ENCODE assay signal across 9 mouse cellular contexts in genomic region chr10:82631133-82631532, GRCm38 (mm10). TPM values are rescaled to one million over a fixed set of nuclear protein-coding genes. Genes with fewer than 3 reads are reported as not detected.
DNase-seq lines count a peak whose midpoint lies in the region; ATAC-seq and TF ChIP-seq lines count a peak whose summit lies in the region.
"Had no signal": no experiment of that assay in that cellular context is flagged by ENCODE, and none has a peak within 500 bp of the region (broad histone marks: within the 10 kb centered on the region; RNA-seq: fewer than 3 reads in every experiment).

No protein-coding gene starts in this region.

- peaks cover 9% of the 10 kb centered on the region for H3K4me1 ChIP-seq in stomach, embryonic 14.5 days (ENCODE audit: control insufficient read depth, insufficient read depth, low read length)
- peaks cover 2% of the 10 kb centered on the region for H3K4me1 ChIP-seq in stomach, postnatal 0 days (replicated peaks; ENCODE audit: control insufficient read depth, insufficient read depth)
- peaks cover 8% of the 10 kb centered on the region for H3K4me1 ChIP-seq in forebrain, embryonic 11.5 days (replicated peaks; ENCODE audit: control insufficient read depth, insufficient read depth, low read length)
- peaks cover 13% of the 10 kb centered on the region for H3K4me1 ChIP-seq in limb, embryonic 14.5 days (ENCODE audit: control insufficient read depth, insufficient read depth, low read length)
- H3K4me1 ChIP-seq in stomach, embryonic 16.5 days (ENCODE audit: control insufficient read depth, insufficient read depth, low read length), result peaks cover 9% of the 10 kb centered on the region

- TF ChIP-seq EP300 in stomach, postnatal 0 days (optimal IDR thresholded peaks at IDR 0.05), result no peak

- 0 out of 2 replicates have a peak, but pooled peaks cover 3% of the 10 kb centered on the region for H3K9me3 ChIP-seq in stomach, embryonic 14.5 days (ENCODE audit: control insufficient read depth, low read depth, low read length)
- no peaks in the 10 kb centered on the region for H3K9me3 ChIP-seq in stomach, postnatal 0 days (ENCODE audit: control insufficient read depth, low read length)
- no peaks in the 10 kb centered on the region for H3K9me3 ChIP-seq in forebrain, embryonic 11.5 days (ENCODE audit: control insufficient read depth, low read length)
- no peaks in the 10 kb centered on the region for H3K9me3 ChIP-seq in limb, embryonic 14.5 days (ENCODE audit: control insufficient read depth, low read length)
- H3K9me3 ChIP-seq in stomach, embryonic 16.5 days (replicated peaks; ENCODE audit: control insufficient read depth, low read length), result no peaks in the 10 kb centered on the region

- peak overlapping the region; percentile 71; the same call in 1 of the 2 replicates for H3K4me3 ChIP-seq in stomach, embryonic 14.5 days (ENCODE audit: low read depth, low read length)
- H3K4me3 ChIP-seq in stomach, postnatal 0 days (ENCODE audit: low read depth, low read length), result no peak overlapping the region
- H3K4me3 ChIP-seq in forebrain, embryonic 11.5 days (ENCODE audit: low read depth, low read length), result peak overlapping the region; percentile 86
- peak overlapping the region; percentile 70 for H3K4me3 ChIP-seq in limb, embryonic 14.5 days (replicated peaks; ENCODE audit: low read length)
- peak overlapping the region; percentile 90; the same call in 1 of the 2 replicates for H3K4me3 ChIP-seq in stomach, embryonic 16.5 days (replicated peaks; ENCODE audit: low read length)

- TF ChIP-seq CTCF in stomach, postnatal 0 days (IDR thresholded peaks at IDR 0.05; ENCODE audit: low read depth), result no peak

- no peak overlapping the region for H3K9ac ChIP-seq in stomach, embryonic 14.5 days (replicated peaks; ENCODE audit: low read depth, low read length)
- H3K9ac ChIP-seq in stomach, postnatal 0 days (ENCODE audit: low read length), result no peak overlapping the region
- H3K9ac ChIP-seq in forebrain, embryonic 11.5 days (ENCODE audit: low read length), result peak overlapping the region; percentile 41; the same call in 1 of the 2 replicates
- H3K9ac ChIP-seq in limb, embryonic 14.5 days (ENCODE audit: low read depth, low read length, severe bottlenecking), result peak overlapping the region; percentile 76; the same call in 1 of the 2 replicates
- peak overlapping the region; percentile 38; the same call in 1 of the 2 replicates for H3K9ac ChIP-seq in stomach, embryonic 16.5 days (ENCODE audit: low read length)

- 0 out of 2 replicates have a peak, but pooled peaks cover 6% of the 10 kb centered on the region for H3K36me3 ChIP-seq in stomach, embryonic 14.5 days (ENCODE audit: control insufficient read depth, insufficient read depth, low read length)
- no peaks in the 10 kb centered on the region for H3K36me3 ChIP-seq in stomach, postnatal 0 days (ENCODE audit: control insufficient read depth, insufficient read depth, low read length)
- H3K36me3 ChIP-seq in forebrain, embryonic 11.5 days (ENCODE audit: control insufficient read depth, insufficient read depth, low read length), result peaks cover 5% of the 10 kb centered on the region; the same call in 1 of the 2 replicates
- peaks cover 23% of the 10 kb centered on the region for H3K36me3 ChIP-seq in limb, embryonic 14.5 days (ENCODE audit: control insufficient read depth, insufficient read depth, low read length)
- H3K36me3 ChIP-seq in stomach, embryonic 16.5 days (ENCODE audit: control insufficient read depth, insufficient read depth, low read length), result peaks cover 4% of the 10 kb centered on the region; the same call in 1 of the 2 replicates

- 87% methylated on average over 7 of the region's 7 CpGs for WGBS in stomach, embryonic 14.5 days
- WGBS in stomach, postnatal 0 days, result 77% methylated on average over 7 of the region's 7 CpGs
- WGBS in forebrain, embryonic 11.5 days, result 77% methylated on average over 7 of the region's 7 CpGs
- WGBS in limb, embryonic 14.5 days, result 84% methylated on average over 7 of the region's 7 CpGs
- 88% methylated on average over 7 of the region's 7 CpGs for WGBS in stomach, embryonic 16.5 days

- peak overlapping the region; percentile 93 for H3K4me2 ChIP-seq in stomach, embryonic 14.5 days (replicated peaks; ENCODE audit: low read depth, low read length)
- no peak overlapping the region for H3K4me2 ChIP-seq in stomach, postnatal 0 days (replicated peaks; ENCODE audit: low read depth)
- peak overlapping the region; percentile 89; the same call in 1 of the 2 replicates for H3K4me2 ChIP-seq in forebrain, embryonic 11.5 days (ENCODE audit: low read depth, low read length, severe bottlenecking)
- peak overlapping the region; percentile 78 for H3K4me2 ChIP-seq in limb, embryonic 14.5 days (replicated peaks; ENCODE audit: low read depth, low read length, severe bottlenecking)
- peak overlapping the region; percentile 83 for H3K4me2 ChIP-seq in stomach, embryonic 16.5 days (ENCODE audit: low read depth, low read length)

- ATAC-seq in stomach, embryonic 14.5 days (ENCODE audit: insufficient number of reproducible peaks, insufficient read depth, low FRiP score, low read depth), result no peak
- no peak for ATAC-seq in stomach, postnatal 0 days (ENCODE audit: low FRiP score, low TSS enrichment)
- no peak for ATAC-seq in forebrain, embryonic 11.5 days (replicated peaks; ENCODE audit: low FRiP score)
- no peak for ATAC-seq in limb, embryonic 14.5 days (ENCODE audit: low FRiP score, low read depth)
- ATAC-seq in stomach, embryonic 16.5 days (ENCODE audit: insufficient read depth, low FRiP score), result no peak

- no peak for DNase-seq in stomach, postnatal 0 days (ENCODE audit: low spot score)
- no peak for DNase-seq in forebrain, embryonic 11.5 days (ENCODE audit: low spot score)
- no peak for DNase-seq in limb, embryonic 14.5 days (ENCODE audit: low spot score)
- no peak for DNase-seq in right cerebral cortex, adult 18-20 months
- no peak for DNase-seq in urinary bladder, postnatal 14 days (ENCODE audit: low spot score)
- DNase-seq in adrenal gland, postnatal 14 days, result no peak
- DNase-seq: heart, postnatal 4 days had no signal

- H3K27me3 ChIP-seq in stomach, embryonic 14.5 days (ENCODE audit: control insufficient read depth, insufficient read depth, low read length), result no peaks in the 10 kb centered on the region
- no peaks in the 10 kb centered on the region for H3K27me3 ChIP-seq in stomach, postnatal 0 days (ENCODE audit: control insufficient read depth, insufficient read depth, low read length)
- H3K27me3 ChIP-seq in forebrain, embryonic 11.5 days (ENCODE audit: control insufficient read depth, insufficient read depth, low read length), result no peaks in the 10 kb centered on the region
- no peaks in the 10 kb centered on the region for H3K27me3 ChIP-seq in limb, embryonic 14.5 days (ENCODE audit: control insufficient read depth, insufficient read depth, low read length)
- no peaks in the 10 kb centered on the region for H3K27me3 ChIP-seq in stomach, embryonic 16.5 days (ENCODE audit: control insufficient read depth, insufficient read depth, low read length)

- no peak for TF ChIP-seq POLR2A in limb, embryonic 14.5 days (IDR thresholded peaks at IDR 0.05; ENCODE audit: borderline replicate concordance, extremely low read depth, insufficient read depth, insufficient read length)

- no peak overlapping the region for H3K27ac ChIP-seq in stomach, embryonic 14.5 days (ENCODE audit: low read length)
- H3K27ac ChIP-seq in stomach, postnatal 0 days (replicated peaks), result no peak overlapping the region
- H3K27ac ChIP-seq in forebrain, embryonic 11.5 days (ENCODE audit: low read depth, low read length), result no peak overlapping the region
- H3K27ac ChIP-seq in limb, embryonic 14.5 days (replicated peaks; ENCODE audit: low read depth, low read length), result no peak overlapping the region
- no peak overlapping the region for H3K27ac ChIP-seq in stomach, embryonic 16.5 days (ENCODE audit: low read length)

RNA-seq across cellular contexts. Expression of gene Tdg, which starts 1.5 kb away (rescaled TPM):
- 130 and 144 TPM in 2 replicates for polyA plus RNA-seq in stomach, embryonic 14.5 days (2014; fragmentation: Nextera tagmentation; extraction: Ambion mirVana)
- polyA plus RNA-seq in stomach, postnatal 0 days (2015; fragmentation: Nextera tagmentation; extraction: Ambion mirVana), result 56.9 and 60.2 TPM in 2 replicates
- polyA plus RNA-seq in forebrain, embryonic 11.5 days (2014; fragmentation: Nextera tagmentation; extraction: Ambion mirVana), result 337 and 342 TPM in 2 replicates
- polyA plus RNA-seq in limb, embryonic 14.5 days (2012; rRNA removed), result 67.4 and 77.3 TPM in 2 replicates
- polyA plus RNA-seq in limb, embryonic 14.5 days (2014; fragmentation: Nextera tagmentation; extraction: Ambion mirVana), result 116 and 138 TPM in 2 replicates
- polyA plus RNA-seq in stomach, embryonic 16.5 days (2015; fragmentation: Nextera tagmentation; extraction: Ambion mirVana), result 105 and 111 TPM in 2 replicates
- total RNA-seq in adrenal gland, postnatal 14 days (2021), result 31.5 and 38.6 TPM in 2 replicates

RNA-seq across cellular contexts. Expression of gene 1190007I07Rik, which starts 8.1 kb away (rescaled TPM):
- 50.1 and 55.6 TPM in 2 replicates for polyA plus RNA-seq in stomach, embryonic 14.5 days (2014; fragmentation: Nextera tagmentation; extraction: Ambion mirVana)
- 37.5 and 38.0 TPM in 2 replicates for polyA plus RNA-seq in stomach, postnatal 0 days (2015; fragmentation: Nextera tagmentation; extraction: Ambion mirVana)
- polyA plus RNA-seq in forebrain, embryonic 11.5 days (2014; fragmentation: Nextera tagmentation; extraction: Ambion mirVana), result 38.7 and 43.0 TPM in 2 replicates
- 46.4 and 46.7 TPM in 2 replicates for polyA plus RNA-seq in limb, embryonic 14.5 days (2012; rRNA removed)
- polyA plus RNA-seq in limb, embryonic 14.5 days (2014; fragmentation: Nextera tagmentation; extraction: Ambion mirVana), result 33.8 and 40.5 TPM in 2 replicates
- polyA plus RNA-seq in stomach, embryonic 16.5 days (2015; fragmentation: Nextera tagmentation; extraction: Ambion mirVana), result 36.2 and 42.1 TPM in 2 replicates
- 39.5 and 42.9 TPM in 2 replicates for total RNA-seq in adrenal gland, postnatal 14 days (2021)

RNA-seq across cellular contexts. Expression of gene Glt8d2, which starts 59.3 kb away (rescaled TPM):
- 9.5 and 10.0 TPM in 2 replicates for polyA plus RNA-seq in stomach, embryonic 14.5 days (2014; fragmentation: Nextera tagmentation; extraction: Ambion mirVana)
- 3.0 TPM in 2 replicates for polyA plus RNA-seq in stomach, postnatal 0 days (2015; fragmentation: Nextera tagmentation; extraction: Ambion mirVana)
- polyA plus RNA-seq in forebrain, embryonic 11.5 days (2014; fragmentation: Nextera tagmentation; extraction: Ambion mirVana), result 2.1 and 2.8 TPM in 2 replicates
- polyA plus RNA-seq in limb, embryonic 14.5 days (2012; rRNA removed), result 25.5 and 27.8 TPM in 2 replicates
- 23.1 and 23.4 TPM in 2 replicates for polyA plus RNA-seq in limb, embryonic 14.5 days (2014; fragmentation: Nextera tagmentation; extraction: Ambion mirVana)
- polyA plus RNA-seq in stomach, embryonic 16.5 days (2015; fragmentation: Nextera tagmentation; extraction: Ambion mirVana), result 9.1 and 9.7 TPM in 2 replicates
- 2.3 and 2.8 TPM in 2 replicates for total RNA-seq in adrenal gland, postnatal 14 days (2021)

Comparison
In these comparisons a context has a peak if more than half of its experiments do, and no peak if none do; other contexts are left out.
1. H3K9ac ChIP-seq: peak in forebrain, embryonic 11.5 days (single experiment), limb, embryonic 14.5 days (single experiment) and stomach, embryonic 16.5 days (single experiment); none in stomach, embryonic 14.5 days (single experiment) and stomach, postnatal 0 days (single experiment).